Mouse (Mus musculus): ENCODE measurements around the gene 1700080O16Rik.

The 1700080O16Rik gene

GRCm38 (mm10) chrX:51972672-51973071, at the start of gene 1700080O16Rik:
TSS of gene 1700080O16Rik (minus strand) at chrX:51972772.
- DNase-seq = no peak

DNA sequence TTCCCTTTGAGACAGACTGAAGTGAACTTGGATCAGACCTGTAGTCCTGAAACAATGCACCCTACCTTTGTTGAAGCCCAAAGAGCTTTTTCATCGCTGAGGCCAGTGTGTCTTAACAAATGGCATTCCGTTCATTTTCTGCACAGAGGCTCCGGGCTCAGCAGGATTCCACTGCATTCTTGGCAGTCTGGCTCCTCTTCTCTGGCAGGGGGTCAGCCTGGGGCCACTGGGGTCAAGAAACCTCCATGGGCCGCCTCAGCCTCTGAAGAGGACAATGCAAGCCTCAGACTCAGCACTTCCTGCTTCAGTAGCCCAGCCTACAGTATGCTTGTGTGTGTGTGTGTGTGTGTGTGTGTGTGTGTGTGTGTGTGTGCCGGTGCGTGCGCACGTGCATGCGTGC, 45.1 kb upstream of the 1700080O16Rik start:
- DNase-seq = no peak

GRCm38 (mm10) chrX:52000072-52000471, 27.5 kb upstream of the 1700080O16Rik start:
- no peak for DNase-seq

DNA sequence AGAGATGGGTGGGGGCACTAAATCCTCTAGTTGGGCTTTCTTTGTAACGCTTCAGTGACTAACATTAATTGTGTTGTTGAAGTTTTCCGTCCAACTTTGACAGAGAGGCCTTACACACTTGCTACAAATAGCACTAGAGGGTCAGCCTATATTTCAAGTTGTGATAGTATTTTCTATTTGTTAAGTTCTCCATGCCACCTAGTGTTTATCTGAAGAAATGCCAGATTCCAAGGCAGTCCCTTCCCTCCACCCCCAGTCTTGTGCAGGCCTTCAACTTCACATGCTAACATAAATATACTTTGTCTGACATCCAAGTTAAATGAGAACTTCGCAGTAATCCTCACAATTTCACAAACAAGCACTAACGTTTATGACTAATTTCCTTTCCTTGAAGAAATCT, 26.9 kb upstream of the 1700080O16Rik start:
- no peak for DNase-seq

GRCm38 (mm10) chrX:51976361-51976760, 3.8 kb upstream of the 1700080O16Rik start:
- DNase-seq = no peak

- no peak for DNase-seq
These were observed 2.0 kb upstream of the 1700080O16Rik start for GRCm38 (mm10) chrX:51974618-51975017.

- DNase-seq = no peak
These were observed 24.5 kb downstream of the 1700080O16Rik start for GRCm38 (mm10) chrX:51948071-51948470.

DNA sequence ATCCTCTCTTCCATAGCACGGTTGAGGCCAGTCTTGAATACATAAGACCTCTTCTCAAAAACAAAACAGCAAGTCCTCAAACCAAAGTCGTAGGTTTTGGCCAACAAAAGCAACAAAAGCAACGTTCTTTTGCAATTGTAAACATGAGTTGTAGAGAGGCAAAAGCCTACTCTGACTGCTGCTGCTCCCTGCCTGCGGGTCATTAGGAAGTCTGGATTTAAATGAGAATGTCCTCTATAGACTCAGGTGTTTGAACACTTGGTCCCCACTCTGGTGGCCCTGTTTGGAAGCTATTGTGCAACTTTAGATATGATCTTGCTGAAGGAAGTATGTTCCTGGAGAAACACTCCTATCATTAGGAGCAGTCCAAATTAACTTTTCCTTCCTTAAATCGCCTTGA, 34.5 kb downstream of the 1700080O16Rik start:
- DNase-seq = no peak

- no peak for DNase-seq
These were observed 53.5 kb downstream of the 1700080O16Rik start for GRCm38 (mm10) chrX:51919091-51919490.
